Mouse (Mus musculus) stomach, postnatal 0 days (tissue): ENCODE results near the gene Rbms1.

ENCODE experiments used
- CTCF ChIP-seq: IDR thresholded peaks from 2 replicates; pipeline ENCODE4 v1.5.1; 2016; ENCODE audit warnings: antibody characterized with exemption, low read depth, mild to moderate bottlenecking, moderate library complexity
- EP300 ChIP-seq: optimal IDR thresholded peaks from 2 replicates; pipeline ENCODE3; 2016; ENCODE audit warnings: antibody characterized with exemption

- TF ChIP-seq CTCF (no peak), EP300 (no peak)
Measured at GRCm38 (mm10) chr2:60715771-60716170, 247.2 kb downstream of the Rbms1 start.
